Mouse (Mus musculus) frontal cortex, postnatal 14 days (tissue): ENCODE measurements at regions not wholly inside any gene's neighbourhood (a gene's known extent, or its start where the extent isn't known, plus 50 kb on each side); places are given as distances from the start of the nearest gene placed in this dataset.

Experiments
- DNase-seq, 2 experiments: peaks; one replicate each; pipeline ENCODE4 v3.0.0; 2022; ENCODE audit warnings: low spot score in 2 of 2

GRCm38 (mm10) chr2:106455972-106456371 lies 237.1 kb upstream of the Mpped2 start:
- DNase-seq, result no peak

- DNase-seq, result no peak
These were observed 235.1 kb upstream of the Mpped2 start for GRCm38 (mm10) chr2:106458003-106458402.

- no peak for DNase-seq
These were observed 232.0 kb upstream of the Mpped2 start for GRCm38 (mm10) chr2:106461021-106461420.

GRCm38 (mm10) chr2:106461490-106461889 lies 231.6 kb upstream of the Mpped2 start:
- DNase-seq, result no peak

GRCm38 (mm10) chr2:106461973-106462637 lies 231.0 kb upstream of the Mpped2 start:
- no peak for DNase-seq

GRCm38 (mm10) chr2:106465055-106465454 lies 228.0 kb upstream of the Mpped2 start:
- DNase-seq, result no peak

- no peak for DNase-seq
These were observed 227.2 kb upstream of the Mpped2 start for GRCm38 (mm10) chr2:106465831-106466230.

GRCm38 (mm10) chr2:106469196-106469595 lies 223.9 kb upstream of the Mpped2 start:
- DNase-seq, result no peak

- no peak for DNase-seq
These were observed 219.6 kb upstream of the Mpped2 start for GRCm38 (mm10) chr2:106473458-106473857.

- no peak for DNase-seq
These were observed 215.1 kb upstream of the Mpped2 start for GRCm38 (mm10) chr2:106477991-106478390.

- DNase-seq, result no peak
These were observed 205.6 kb upstream of the Mpped2 start for GRCm38 (mm10) chr2:106487335-106488082.

GRCm38 (mm10) chr2:106498735-106499134 lies 194.3 kb upstream of the Mpped2 start:
- no peak for DNase-seq

GRCm38 (mm10) chr2:106499227-106499928 lies 193.7 kb upstream of the Mpped2 start:
- DNase-seq, result no peak

- no peak for DNase-seq
These were observed 188.1 kb upstream of the Mpped2 start for GRCm38 (mm10) chr2:106504933-106505420.

- no peak for DNase-seq
These were observed 181.2 kb upstream of the Mpped2 start for GRCm38 (mm10) chr2:106511889-106512288.

- no peak for DNase-seq
These were observed 180.6 kb upstream of the Mpped2 start for GRCm38 (mm10) chr2:106512338-106513024.

GRCm38 (mm10) chr2:106513025-106513386 lies 180.1 kb upstream of the Mpped2 start:
- DNase-seq, result no peak

- DNase-seq, result no peak
These were observed 175.8 kb upstream of the Mpped2 start for GRCm38 (mm10) chr2:106517224-106517623.

GRCm38 (mm10) chr2:106522961-106523360 lies 170.1 kb upstream of the Mpped2 start:
- no peak for DNase-seq

GRCm38 (mm10) chr2:106527008-106527407 lies 166.1 kb upstream of the Mpped2 start:
- DNase-seq, result no peak

GRCm38 (mm10) chr2:106529247-106529646 lies 163.8 kb upstream of the Mpped2 start:
- no peak for DNase-seq

GRCm38 (mm10) chr2:106529746-106530145 lies 163.3 kb upstream of the Mpped2 start:
- no peak for DNase-seq
